Mouse (Mus musculus) monocyte, adult 5-6 weeks (primary cell): ENCODE measurements around the gene Notch4. TPM values are rescaled to one million over a fixed set of nuclear protein-coding genes. Genes with fewer than 3 reads are reported as not detected.
"Not testable (repeated sequence)": the region's sequence is repeated elsewhere in the genome, so short reads cannot be mapped to it uniquely, and the experiment has no call there.

Experiments
- ATAC-seq: fragments of 153-309, 156-312 bp; replicated peaks from 2 replicates; pipeline ENCODE4 v1.8.0; 2017; ENCODE audit warnings: mild to moderate bottlenecking; ENCODE audit not compliant: low TSS enrichment, insufficient number of reproducible peaks, severe bottlenecking, poor library complexity, low FRiP score
- total RNA-seq: library from RNA; stranded (forward); fragments of 200-1000, 200-491, 200-594 nt; gene quantifications from 3 replicates; pipeline ENCODE4 v1.2.3, GENCODE M21; 2017

Gene Notch4
- total RNA-seq: 0.29 to 0.48 TPM in 2 of 3 replicates, not detected in the other

DNA sequence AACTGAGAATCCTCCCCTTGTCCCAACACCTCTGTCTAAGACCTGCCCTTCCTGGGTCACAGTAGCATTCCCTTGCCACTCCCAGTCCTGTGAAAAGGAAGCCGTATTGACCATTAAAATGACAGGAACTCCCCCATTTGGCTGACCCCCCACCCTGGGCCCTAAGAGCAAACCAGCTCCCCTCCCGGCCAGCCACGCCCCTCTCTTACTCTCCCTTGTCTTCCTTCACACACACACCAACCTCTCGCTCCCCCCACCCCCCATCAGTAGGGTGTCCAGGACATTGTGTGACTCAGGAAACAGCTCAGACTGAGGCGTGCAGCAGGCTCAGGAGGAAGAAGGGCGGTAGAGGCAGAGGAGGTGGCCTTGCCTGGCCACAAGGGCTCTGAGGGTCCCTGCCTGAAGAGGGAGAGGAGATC is at the start of gene Notch4:
TSS of gene Notch4 (plus strand) at position 266 of the 419 bp plus-strand sequence.
- no peak for ATAC-seq

DNA sequence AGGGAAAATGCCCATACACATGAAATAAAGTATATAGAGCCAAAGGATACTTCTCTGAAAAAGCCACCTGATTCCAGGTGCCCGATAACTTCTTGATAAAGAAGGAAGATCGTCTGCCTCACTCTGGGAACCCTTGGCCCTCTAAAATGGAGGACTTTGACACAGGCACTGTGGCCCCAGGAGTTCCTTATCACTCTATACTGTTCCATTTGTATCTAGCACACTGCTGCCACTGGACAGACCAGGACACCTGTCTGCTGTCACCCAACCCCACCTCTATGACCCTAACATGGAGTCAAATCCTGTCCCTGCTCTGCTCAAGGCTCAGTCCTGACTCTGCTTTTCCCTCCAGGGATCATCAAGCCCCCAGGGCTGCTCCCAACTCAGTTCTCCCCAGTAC is 47.6 kb upstream of the Notch4 start:
- ATAC-seq: no peak

DNA sequence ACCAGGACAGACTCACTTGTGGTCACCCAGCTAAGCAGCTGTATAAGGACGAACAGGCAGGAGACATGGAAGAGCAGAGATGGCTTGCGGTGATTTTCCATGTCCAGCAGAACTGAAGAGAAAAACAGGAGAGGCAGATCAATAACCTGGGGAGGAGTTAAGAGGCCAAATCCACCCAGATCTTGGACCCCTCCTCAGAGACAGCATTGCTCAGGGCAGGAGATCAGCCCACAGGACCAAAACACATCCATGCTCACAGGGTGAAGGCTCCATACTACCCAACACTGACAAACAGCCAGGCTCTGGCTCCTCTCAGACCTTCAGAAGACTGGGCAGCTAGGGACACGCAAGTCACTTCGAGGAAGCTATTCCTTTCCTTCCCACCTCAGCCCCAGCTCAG is 46.8 kb upstream of the Notch4 start, which contains the start of gene Btnl6:
TSS of gene Btnl6 (minus strand) at position 101 of the 400 bp plus-strand sequence.
- ATAC-seq: no peak

DNA sequence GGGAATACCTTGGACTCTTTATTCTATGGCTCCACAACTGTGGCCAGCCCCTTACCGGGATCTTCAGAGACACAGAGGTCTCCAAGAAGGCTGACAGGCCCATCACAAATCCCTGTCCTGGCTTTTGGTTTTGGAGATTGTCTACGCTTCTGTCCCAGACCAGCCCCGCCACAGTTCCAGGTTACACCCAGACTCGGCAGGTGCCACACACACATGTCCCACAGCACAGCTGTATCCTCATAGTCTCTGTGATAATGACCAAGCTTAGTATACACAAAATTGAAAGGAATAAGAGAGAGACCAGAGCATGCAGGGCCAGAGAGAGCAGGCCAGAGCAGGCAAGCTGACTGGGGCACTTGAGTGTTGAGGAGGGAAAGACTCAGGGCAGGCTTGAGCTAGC is 46.3 kb upstream of the Notch4 start:
- ATAC-seq: no peak

- not testable (repeated sequence) for ATAC-seq
Observed at GRCm38 (mm10) chr17:34518571-34518970, 45.5 kb upstream of the Notch4 start.

GRCm38 (mm10) chr17:34519001-34519400 is 45.1 kb upstream of the Notch4 start:
- no peak for ATAC-seq

DNA sequence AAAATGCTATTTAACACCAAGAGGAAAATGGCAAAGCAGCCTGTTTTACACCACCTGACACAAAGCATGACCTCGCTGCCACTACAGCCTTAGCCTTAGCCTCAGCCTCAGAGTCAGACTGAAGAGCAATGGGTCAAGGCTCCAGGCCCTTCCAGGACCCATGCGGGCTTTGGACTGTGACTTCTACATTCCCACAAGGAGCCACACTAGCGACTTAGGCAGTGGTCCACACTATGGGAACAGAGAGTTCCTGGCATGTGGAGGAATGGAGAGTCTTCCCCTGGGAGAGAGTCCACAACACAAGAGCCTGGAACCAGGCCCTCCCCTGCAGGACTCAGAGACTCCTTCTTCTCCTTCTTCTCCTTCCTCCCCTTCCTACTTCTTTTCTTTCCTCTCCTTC is 31.4 kb upstream of the Notch4 start:
- no peak for ATAC-seq

GRCm38 (mm10) chr17:34543567-34543966 is 20.5 kb upstream of the Notch4 start:
- ATAC-seq: not testable (repeated sequence)

GRCm38 (mm10) chr17:34546797-34547196 is 17.3 kb upstream of the Notch4 start:
- no peak for ATAC-seq

- no peak for ATAC-seq
Observed at GRCm38 (mm10) chr17:34547601-34548000, 16.5 kb upstream of the Notch4 start.

GRCm38 (mm10) chr17:34549156-34549555 is 14.9 kb upstream of the Notch4 start:
- no peak for ATAC-seq

DNA sequence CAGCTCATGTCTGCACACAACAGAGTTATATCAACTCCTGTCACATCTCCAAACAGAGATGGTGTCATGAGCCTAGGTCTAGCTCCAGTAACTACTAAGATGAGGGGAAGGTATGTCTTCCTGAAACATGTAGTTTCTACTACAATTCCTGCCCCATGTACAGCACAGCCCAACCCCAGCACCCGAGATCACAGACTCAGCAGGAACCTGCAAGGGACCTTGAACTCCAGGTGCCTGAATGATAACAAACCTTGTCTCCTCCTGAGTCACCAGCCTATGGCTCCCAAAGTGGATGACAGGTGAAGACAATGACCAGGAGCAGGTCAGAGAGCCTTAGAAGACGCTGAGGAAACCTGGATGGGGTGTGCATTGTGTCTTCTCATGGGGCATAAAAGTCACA is 14.2 kb upstream of the Notch4 start:
- ATAC-seq: no peak

- peak; percentile 69 for ATAC-seq
Observed at GRCm38 (mm10) chr17:34555483-34555882, 8.6 kb upstream of the Notch4 start.

- ATAC-seq: 0 out of 2 replicates have a peak, but pooled peaks have one; percentile 7
Observed at GRCm38 (mm10) chr17:34556406-34556805, 7.7 kb upstream of the Notch4 start.

DNA sequence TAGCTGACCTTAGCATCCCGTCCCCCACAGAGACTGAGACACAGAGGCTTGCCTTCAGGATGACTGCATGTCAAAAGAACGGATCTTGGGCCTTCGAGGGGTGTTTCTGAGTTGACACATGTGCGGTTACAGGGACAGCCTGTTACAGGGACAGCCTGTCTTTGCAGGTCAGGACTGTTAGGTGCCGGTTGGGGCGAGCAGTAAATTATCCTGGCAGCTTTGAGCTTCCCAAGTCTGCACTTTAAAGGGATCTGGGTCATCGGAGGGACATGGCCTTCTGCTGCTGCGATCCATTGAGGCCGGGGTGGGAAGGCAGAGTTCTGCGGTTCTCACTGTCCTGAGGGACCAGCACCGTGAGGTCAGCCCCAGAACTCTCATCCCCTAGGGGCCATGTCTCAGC is 6.7 kb upstream of the Notch4 start:
- no peak for ATAC-seq

GRCm38 (mm10) chr17:34559116-34559515 is 5.0 kb upstream of the Notch4 start:
- ATAC-seq: no peak

GRCm38 (mm10) chr17:34559895-34560294 is 4.2 kb upstream of the Notch4 start:
- ATAC-seq: no peak

GRCm38 (mm10) chr17:34560438-34560837 is 3.6 kb upstream of the Notch4 start:
- ATAC-seq: no peak

GRCm38 (mm10) chr17:34561200-34561599 is 2.9 kb upstream of the Notch4 start:
- peak; percentile 83 for ATAC-seq

DNA sequence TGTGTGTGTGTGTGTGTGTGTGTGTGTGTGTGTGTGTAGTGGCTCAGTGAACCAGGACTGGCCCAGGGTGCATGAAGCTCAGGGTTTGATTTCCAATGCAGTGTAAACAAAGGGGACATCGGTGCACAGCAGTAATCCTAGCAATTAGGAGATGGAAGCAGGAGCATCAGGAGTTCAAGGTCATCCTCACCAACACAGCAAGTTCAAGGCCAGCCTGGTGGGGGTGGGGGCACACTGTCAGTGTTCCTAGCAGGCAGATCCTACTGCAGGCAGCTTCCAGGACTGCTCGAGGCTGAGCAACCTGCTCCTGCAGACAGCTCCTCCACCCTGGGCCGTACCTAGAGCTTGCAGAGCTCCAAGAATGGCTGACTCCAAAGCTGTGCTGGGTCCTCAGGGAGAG is 1.5 kb upstream of the Notch4 start:
- no peak for ATAC-seq

GRCm38 (mm10) chr17:34563354-34563753 is 714 bp upstream of the Notch4 start:
- no peak for ATAC-seq
